Mouse (Mus musculus) cerebellum, postnatal 25 days (tissue): ENCODE results near the gene Dnajb4.
"Not testable (repeated sequence)": the region's sequence is repeated elsewhere in the genome, so short reads cannot be mapped to it uniquely, and the experiment has no call there.

Source experiments
- DNase-seq, 2 experiments: peaks; one replicate each; pipeline ENCODE4 v3.0.0; 2021; ENCODE audit warnings: mixed read lengths in 2 of 2

Dnajb4 gene

DNA sequence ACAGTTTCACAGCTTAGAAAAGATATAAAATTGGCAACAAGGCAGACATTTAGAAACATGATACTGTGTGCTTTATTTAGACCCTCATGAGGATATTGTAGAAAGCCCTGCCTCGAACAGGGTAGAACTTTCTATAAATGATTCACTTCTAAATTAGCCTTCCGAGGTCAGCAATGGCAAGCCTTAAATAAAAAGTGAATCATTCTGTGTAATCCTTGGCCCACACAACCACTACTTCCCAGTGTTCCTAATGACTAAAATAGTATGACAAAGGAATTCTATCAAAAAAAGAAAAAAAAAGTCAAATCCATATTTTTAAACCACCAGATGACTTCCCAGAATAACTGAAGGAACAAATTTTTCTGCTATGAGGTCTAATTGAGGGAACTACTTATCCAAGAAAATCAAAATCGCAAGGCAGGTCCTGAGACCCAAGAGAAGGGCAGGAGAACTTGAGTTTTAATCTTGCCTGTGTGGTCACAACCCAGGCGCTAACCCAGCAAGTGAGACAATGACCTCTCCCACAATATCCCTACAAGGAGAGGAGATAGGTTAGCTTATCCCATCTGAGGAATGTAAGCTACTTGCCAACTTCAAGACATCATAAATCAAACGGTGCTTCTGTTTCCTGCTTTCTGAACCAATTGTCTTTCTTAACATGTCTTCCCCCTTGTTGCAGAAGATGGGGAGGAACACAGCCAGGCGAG, 67.0 kb downstream of the Dnajb4 start:
- no peak for DNase-seq

DNA sequence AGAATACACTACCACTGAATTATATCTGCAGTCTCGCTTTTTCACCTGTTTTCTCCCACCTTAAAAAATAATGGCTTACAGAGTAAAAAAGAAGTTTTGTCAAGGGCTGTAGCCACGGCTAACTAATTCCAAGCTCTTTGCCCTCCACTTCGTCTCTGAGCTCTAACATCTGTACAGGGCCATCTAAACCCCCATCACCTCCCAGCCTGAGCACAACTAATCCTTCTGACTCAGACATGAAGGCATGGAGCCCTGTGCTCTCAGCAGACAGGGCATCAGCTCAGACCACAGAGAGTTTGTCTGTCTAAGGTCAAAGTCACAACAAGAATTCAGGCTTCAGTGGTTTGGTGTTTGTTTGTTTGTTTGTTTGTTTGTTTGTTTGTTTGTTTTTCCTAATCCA, 68.0 kb downstream of the Dnajb4 start:
- no peak for DNase-seq

DNA sequence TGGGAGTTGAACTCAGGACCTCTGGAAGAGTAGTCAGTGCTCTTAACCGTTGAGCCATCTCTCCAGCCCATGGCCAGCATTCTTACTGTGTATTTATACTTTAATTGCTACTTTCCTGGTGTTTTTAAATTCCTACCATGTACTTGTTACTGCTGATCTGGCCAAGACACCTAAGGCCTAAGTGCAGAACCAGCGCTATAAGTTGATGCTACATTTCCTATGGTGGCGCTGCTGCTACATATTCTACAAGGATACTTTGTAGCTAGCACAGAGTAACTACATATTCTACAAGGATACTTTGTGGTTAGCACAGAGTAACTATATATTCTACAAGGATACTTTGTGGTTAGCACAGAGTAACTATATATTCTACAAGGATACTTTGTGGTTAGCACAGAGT, 70.8 kb downstream of the Dnajb4 start:
- not testable (repeated sequence) for DNase-seq

DNA sequence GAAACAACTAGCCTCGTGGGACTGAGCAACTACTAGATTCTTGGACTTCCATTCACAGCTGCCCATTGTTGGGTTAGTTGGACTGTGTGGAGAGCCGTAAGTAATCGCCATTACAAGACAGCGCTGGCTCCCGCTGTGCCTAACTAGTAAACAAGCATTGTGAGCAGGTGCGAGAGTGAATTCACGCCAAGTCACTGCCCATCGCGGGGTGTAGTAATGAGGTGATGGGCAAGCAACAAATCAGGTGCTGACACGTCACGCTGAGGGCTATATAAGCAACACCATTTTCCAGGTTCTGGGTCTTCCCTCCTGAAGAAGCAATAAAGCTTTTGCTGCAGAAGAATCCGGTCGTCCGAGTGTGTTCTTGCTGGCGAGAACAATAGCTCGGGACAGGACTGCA, 74.0 kb downstream of the Dnajb4 start:
- not testable (repeated sequence) for DNase-seq

DNA sequence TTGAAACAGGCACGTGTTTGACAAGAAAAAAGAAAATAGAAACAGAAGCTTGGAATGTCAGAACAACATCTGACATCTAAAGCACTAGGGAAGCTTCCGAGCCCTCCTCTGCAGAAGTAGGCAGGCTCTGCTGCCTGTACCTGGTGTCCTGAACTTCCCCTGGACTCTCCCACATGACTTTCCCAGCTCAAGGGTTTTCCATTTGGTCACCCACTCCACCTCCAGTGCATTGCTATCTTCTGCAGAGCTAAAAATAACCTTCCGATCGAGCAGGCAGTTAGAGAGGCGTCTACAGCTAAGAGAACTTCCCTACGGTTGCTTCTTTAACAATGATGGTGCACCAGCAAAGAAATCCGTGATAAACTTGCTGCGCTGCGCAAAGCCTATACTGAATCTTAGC, 76.5 kb downstream of the Dnajb4 start:
- no peak for DNase-seq

DNA sequence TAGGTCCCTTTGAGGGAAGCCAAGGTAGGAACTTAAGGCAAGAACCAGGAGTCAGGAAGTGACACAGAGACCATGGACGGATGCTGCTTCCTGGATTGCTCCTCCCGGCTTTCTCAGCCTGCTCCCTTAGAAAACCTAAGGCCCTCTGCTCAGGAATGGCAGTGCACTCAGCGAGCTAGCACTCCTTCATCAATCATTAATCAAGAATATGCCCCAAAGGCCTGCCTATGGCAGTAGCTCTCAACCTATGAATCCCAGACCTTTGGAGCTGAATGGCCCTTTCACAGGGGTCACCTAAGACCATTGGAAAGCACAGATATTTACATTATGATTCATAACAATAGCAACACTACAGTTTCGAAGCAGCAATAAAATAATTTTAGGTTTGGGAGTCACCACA, 79.1 kb downstream of the Dnajb4 start:
- DNase-seq: no peak

DNA sequence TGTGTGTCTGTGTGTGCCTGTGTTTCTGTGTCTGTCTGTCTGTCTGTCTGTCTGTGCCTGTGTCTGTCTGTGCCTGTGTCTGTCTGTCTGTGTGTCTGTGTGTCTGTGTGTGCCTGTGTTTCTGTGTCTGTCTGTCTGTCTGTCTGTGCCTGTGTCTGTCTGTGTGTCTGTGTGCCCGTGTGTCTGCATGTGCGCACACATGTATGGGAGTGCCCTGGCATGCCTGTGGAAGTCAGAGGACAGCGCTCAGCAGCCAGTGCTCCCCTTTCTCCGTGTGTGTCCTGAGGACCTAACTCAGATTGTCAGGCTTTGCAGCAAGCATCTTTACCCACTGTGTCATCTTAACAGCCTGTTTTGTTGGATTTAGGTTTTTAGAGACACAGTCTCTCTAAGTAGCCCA, 80.7 kb downstream of the Dnajb4 start:
- DNase-seq: not testable (repeated sequence)

DNA sequence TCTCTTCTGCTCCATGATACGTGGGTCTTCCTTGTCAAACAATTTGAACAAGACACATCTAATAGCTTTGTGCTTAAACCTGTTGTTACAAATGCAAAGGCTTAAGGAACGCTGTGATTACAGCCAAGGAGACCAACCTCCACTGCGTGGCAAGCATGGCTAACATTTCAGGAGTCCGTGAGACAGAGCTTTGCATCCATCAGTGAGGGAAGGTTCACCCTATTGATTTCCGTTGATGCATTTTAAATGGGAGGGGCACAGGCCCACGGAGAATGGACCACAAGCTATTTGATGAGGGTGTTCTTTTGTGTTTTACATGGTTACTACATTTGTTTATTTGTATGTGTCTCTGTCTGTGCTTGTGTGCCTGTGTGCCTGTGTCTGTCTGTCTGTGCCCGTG, 81.5 kb downstream of the Dnajb4 start:
- DNase-seq: no peak
